Mouse (Mus musculus): ENCODE measurements around the gene Dnajc13. TPM values are rescaled to one million over a fixed set of nuclear protein-coding genes. Genes with fewer than 3 reads are reported as not detected.

Gene Dnajc13
- polyA plus RNA-seq (2012; rRNA removed): 11.3 and 16.1 TPM in 2 replicates

DNA sequence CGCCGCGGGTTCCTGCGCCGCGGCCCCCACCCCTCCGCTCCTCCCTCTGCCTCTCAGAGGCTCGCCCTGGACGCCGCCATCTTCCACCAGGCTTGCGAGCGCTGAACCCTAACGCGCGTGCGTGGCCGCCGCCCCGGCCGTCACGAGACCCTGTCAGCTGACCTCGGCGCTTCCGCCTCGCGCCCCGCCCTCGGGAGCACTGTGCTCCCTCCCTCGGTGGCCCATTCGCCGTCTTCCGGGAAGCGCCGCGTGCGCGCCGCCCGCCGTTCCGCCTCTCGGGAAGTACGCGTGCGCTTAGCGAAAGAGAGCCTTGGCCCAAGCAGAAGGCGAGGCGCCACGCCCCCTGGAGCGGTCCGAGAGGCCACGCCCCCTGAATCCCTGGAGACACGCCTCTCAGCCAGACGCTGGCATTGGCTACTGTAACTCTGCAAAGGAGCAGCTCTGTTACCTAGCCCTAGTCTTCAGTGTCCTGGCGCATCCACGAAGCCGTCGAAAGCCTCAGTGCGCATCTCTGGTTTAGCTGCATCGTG, at the start of gene Dnajc13:
Gene Dnajc13, minus strand, starts transcription at position 108 of the 530 bp plus-strand sequence.

DNA sequence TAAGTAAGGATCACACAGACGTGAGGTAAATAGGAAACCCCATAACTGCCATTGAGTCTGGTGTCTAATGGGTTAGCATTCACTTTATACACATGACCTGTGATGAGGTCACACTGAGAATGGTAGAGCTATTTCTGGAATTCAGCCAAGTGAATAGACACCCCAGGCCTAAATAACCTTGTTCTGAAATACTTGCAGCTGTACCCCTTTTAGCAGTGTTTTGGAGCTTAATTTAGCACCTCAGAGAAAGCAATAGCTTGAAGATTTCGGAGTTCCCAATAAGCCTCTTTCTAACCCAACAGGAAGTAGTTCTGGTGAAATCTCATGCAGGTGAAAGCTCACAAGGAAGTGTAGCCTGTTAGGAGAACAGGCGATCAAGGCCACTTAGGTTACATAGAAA, 135.9 kb downstream of the Dnajc13 start, which contains the start of gene Ackr4:
Gene Ackr4, minus strand, starts transcription at position 101 of the 400 bp plus-strand sequence.

Other genes with a start within 250 kb of the Dnajc13 start
- gene Gm28305, start 222.3 kb downstream of the Dnajc13 start, polyA plus RNA-seq (2012; rRNA removed): not detected in 2 replicates
- gene Uba5, start 199.8 kb downstream of the Dnajc13 start, polyA plus RNA-seq (2012; rRNA removed): 5.6 and 6.2 TPM in 2 replicates
- 16.3 and 17.3 TPM in 2 replicates for gene Acad11, start 199.6 kb downstream of the Dnajc13 start, polyA plus RNA-seq (2012; rRNA removed)
- 0.99 and 2.7 TPM in 2 replicates for gene Ackr4, start 136.0 kb downstream of the Dnajc13 start, polyA plus RNA-seq (2012; rRNA removed)
- 1.8 and 2.7 TPM in 2 replicates for gene Acpp, start 74.8 kb upstream of the Dnajc13 start, polyA plus RNA-seq (2012; rRNA removed)

All from stomach, adult 2 months (tissue).